Mouse (Mus musculus): ENCODE measurements around the gene Ubac1.

The Ubac1 gene

DNA sequence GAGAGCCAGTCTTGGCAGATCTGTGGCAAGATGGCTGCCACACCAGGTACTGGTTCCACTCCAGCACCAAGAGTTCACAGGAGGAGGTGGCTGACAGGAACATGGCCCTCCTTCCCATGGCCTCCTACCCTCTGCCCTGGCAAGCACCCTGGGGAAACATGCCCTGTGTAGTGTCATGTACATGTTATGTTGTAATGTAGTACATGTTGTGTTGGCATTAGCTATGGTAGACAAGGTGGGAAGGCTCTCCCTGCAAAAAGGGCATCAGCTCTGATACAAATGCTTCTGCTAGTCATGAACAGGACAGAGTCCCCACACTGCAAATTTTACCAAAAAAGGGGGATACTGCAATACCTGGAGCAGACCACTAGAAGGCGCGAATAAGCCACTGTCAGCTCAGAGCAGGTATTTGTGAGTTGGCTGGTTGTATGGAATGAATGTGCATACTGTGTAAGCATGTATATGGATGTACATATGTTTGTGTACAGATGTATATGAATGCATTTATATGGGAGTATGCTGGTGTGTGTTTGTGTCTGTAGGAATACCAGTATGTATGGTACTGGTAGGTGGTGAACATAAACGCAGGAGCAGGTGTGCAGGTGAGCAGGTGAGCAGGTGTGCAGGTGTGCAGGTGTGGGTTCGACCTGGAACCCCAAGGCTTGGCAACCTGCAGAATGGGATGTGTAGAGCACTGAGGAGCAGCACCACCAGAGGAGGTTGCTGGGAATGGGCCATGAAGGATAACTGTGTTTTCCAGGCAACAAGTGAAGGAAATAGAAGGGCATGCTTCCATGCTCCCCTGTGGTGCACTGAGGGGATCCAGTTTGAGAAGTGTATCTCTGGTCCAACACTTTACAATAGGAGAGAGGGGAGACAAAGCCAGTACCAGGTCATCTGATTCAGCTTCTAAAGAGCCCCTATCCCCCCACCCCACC lies 2.9 kb upstream of the Ubac1 start:
- in situ Hi-C loops (cut with MboI; ENCODE audit: low sequenced_read_pairs), result no loop called here

DNA sequence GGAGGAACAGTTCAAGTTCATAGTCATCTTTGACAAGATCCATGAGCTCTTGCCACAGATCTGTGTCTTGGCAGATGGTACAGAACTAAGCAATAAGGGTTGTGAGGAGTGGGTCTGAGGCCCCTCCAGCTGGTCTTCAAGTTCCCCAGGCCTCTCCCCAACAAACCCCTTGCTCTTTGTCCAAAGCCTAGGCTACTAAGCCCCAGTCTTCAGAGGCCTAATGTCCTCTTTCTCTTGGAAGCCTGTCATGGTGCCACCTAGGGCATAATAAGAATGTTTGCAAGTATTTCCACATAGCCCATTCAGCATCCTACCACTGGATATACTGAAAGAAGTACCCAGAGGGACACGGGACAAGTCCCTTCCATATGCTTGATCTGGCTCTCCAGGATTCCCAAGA lies 1.1 kb upstream of the Ubac1 start:
- in situ Hi-C loops (cut with MboI; ENCODE audit: low sequenced_read_pairs), result no loop called here

DNA sequence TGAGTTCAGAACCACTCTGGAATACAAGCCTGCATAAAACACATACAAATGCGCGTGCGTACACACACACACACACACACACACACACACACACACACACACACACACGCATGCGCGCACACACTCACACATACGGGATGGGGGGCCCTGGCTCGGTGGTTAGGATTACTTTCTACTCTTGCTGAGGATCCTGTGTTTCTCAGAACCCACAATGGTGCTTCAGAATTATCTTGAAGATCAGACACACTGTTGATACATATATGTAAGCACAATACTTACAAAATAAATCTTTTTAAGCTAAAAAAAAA lies 665 bp upstream of the Ubac1 start:
- in situ Hi-C loops (cut with MboI; ENCODE audit: low sequenced_read_pairs), result no loop called here

DNA sequence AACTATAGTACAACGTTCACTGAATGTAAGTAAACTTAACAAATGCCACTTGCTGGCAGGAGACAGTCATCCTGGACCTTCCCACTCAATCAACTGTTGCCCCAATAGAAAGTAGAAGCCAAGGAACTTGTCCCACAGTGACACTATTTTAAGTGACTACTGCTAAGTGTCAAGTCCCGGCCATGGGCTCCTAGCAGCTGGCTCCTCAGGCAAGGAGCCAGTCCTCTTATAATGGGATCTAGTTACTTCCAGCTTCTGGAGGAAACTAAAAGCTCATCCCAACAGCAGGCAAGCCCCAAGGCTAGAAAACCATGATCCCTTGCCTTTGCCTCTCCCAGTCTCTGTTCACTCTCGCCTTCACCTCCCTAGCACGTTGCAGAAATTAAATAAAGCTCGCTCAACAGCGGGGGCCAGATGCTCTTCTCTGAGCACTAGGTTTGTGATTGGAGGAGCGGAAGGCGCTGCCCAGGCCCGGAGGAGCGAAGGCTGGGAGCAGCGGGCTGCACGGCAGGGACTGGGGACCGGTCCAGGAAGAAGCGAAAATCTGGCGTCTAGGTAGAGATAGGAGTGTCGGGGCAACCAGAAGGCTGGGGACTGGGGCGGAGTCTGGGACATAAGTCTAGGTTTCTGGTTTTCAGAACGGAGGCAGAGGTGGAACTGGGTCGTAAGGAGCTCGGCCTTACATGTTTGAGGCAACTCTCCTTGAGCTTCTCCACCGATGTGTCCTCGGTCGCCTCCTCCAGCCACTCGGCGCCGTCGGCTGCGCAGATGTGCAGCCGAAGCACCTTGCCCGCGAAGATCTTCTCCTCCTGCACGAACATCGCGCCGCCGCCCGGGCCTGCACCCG lies 610 bp downstream of the Ubac1 start:
- in situ Hi-C loops (cut with MboI; ENCODE audit: low sequenced_read_pairs), result no loop called here

DNA sequence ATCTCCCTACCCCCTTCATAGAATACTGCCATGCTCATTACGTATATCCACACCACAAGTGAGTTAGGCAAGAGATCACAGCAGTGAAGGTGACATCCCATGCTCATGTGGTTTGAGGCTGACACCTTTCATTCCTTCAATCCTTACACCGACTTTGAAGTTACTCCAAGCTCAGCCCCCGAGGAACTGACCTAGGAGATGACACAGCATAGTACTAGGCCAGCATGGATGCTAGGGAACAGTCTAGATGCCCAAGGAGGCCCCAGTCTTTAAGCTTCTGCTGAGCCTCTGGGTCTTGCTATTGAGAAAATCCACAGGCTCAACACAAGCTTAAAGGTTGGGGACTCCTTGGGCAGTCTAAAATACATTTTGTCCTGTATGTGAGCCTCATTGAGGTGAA lies 1.6 kb downstream of the Ubac1 start:
- in situ Hi-C loops (cut with MboI; ENCODE audit: low sequenced_read_pairs), result no loop called here

DNA sequence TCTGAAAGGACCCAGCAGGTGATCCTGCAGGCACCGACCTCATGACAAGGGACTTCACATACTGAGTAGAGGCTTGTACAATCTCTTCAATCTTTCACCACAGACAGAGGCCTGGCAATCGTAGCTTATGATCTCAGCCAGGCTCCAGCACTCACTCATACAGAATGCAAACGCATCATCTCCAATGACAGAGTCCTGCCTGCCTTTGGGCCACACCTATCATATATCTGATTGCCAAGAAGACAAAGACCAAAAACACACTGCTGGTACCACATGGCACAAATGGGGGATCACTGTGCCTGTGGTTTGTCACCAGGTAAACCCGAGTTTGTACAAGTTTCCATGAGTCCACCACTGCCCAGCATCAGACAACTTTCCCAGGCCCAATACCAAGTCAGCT lies 4.2 kb downstream of the Ubac1 start:
- in situ Hi-C loops (cut with MboI; ENCODE audit: low sequenced_read_pairs), result no loop called here

DNA sequence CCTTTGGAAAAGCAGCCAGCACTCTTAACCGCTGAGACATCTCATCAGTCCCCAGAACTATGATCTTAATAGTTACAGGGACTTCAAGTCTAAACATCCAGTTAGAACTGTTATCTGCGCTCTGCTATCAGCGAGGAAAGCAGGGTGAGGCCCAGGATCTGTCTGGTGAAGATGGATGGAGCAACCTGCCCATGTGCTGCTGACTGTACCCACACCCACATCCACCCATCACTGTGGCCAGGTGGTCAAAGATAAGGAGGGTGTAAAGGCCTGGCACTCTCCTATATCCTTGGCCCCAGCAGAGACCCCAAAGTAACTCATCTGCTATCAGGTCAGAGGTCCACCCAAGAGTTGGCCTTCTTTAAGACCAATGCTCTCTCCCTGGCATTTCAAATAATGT lies 7.9 kb downstream of the Ubac1 start:
- in situ Hi-C loops (cut with MboI; ENCODE audit: low sequenced_read_pairs), result no loop called here

DNA sequence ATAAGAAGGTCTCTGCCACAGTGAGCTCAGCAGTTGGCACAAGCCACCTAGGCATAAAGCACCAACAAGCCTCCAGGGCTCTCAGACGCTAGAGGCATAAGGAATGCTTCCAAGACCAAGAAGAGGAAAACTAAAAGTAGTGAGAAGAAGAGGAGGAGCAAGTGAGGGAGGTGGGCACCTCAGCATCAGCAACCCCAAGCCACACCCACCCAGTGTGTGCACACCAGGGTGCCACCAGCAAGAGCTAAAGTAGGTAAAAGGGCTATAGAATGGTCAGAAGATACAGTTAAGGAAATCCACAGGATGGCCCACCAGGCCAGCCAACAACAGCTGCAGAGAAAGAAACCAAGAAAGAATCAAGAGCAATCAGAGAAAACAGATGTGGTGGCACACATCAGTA lies 10.1 kb downstream of the Ubac1 start:
- in situ Hi-C loops (cut with MboI; ENCODE audit: low sequenced_read_pairs), result no loop called here

DNA sequence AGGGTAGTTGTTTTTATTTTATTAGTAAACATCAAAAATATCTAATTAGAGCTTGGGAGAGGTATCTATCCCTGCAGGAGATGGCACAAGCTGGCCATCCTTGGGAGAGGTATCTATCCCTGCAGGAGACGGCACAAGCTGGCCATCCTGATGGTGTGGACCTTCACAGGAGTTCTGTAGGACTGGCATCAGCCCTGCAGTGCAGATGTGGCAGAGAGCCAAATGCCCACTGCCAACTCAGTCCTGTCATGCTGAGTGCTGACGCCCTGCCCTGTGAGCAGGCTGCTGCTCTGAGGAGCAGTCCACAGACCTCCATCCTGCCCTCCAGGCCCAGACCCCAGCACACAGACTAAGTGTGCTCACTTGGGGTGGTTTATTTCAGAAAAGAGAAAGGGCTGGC lies 19.5 kb downstream of the Ubac1 start:
- in situ Hi-C loops (cut with MboI; ENCODE audit: low sequenced_read_pairs), result no loop called here

DNA sequence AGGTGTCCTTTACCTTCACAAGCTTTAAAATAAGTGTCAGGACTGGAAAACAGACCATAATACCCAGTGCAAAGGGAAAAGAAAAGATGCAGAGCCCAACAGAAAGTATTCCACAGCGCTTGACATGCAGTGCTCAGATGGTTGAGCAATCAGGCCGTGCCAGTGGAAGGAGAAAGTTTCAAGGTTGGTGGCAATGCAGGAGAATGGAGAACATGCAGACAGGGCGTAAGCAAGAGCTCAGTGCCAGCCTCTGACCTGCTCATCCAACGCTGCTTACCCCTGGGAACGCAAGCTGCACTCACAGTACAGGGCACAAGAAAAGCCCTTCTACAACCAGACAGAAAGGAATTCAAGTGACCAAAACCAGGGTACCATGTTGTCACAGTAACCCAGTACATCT lies 20.4 kb downstream of the Ubac1 start:
- in situ Hi-C loops (cut with MboI; ENCODE audit: low sequenced_read_pairs), result no loop called here

DNA sequence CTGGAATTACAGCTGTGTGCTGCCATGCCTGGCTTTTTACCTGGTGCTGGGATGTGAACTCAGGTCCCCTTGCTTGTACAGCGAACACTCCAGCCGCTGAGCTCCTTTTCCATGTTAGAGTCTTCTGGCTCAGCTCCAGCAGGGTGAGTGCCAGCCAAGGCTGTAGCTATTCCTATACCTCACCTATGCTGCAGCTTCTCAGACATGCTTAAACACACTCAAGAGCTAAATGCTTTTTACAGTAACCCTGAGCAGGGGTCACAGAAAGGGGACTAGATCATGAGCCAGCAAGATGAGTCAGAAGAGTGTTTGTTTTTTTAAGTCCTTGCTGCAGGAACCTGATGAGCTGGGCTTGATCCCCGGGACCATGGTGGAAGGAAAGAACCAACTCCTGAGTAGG lies 23.8 kb downstream of the Ubac1 start:
- in situ Hi-C loops (cut with MboI; ENCODE audit: low sequenced_read_pairs), result no loop called here

DNA sequence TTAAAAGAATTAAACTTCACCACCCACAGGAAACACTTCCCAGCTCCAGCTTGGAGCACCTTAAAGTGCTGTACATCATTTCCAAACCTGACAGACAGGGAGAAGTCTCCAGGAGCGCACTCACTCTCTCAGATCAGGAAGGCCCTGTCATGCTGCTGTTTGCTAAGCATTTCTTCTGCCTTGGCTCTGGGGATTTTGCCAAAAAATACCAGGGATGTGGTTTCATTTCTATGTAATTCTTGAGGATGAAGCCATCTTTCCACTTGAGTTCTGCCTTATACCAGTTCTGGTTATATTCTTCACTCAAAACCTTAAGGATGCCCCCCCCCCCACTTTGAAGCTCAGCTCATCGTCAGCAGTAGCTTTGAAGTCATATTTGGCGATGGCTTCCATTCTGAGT lies 26.8 kb downstream of the Ubac1 start:
- in situ Hi-C loops (cut with MboI; ENCODE audit: low sequenced_read_pairs), result no loop called here

DNA sequence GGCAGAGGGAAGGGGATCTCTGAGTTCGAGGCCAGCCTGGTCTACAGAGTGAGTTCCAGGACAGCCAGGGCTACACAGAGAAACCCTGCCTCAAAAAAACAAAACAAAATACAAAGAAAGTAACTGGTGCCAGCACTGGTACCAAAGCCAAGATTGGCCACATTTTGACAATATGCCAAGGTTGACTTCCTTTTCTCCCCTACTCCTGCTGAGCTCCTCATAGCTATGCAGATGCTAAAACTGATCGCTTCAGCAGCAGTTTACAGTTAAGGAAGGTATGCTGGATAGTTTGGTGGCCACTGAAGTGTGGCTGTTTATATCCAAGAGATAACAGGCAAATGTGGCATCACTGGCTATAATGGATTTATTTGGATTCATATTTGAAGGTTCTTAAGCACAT lies 29.3 kb downstream of the Ubac1 start:
- in situ Hi-C loops (cut with MboI; ENCODE audit: low sequenced_read_pairs), result no loop called here

DNA sequence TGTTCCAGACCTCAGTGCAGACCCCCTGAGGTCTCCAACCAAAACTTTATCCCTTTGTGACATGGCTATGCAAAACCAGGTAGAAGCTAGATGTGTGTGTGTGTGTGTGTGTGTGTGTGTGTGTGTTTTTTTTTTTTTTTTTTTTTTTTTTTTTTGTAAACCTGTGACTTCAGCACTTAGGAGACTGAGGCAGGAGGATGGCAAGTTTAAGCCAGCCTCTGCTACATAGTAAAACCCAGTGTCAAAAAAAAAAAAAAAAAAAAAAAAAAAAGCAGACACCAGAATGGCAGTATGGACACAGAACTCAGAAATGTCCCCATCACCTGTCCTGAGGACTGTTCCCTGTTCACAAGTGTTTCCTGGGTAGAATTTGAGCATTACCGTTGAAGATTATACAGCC lies 31.9 kb downstream of the Ubac1 start:
- in situ Hi-C loops (cut with MboI; ENCODE audit: low sequenced_read_pairs), result no loop called here

DNA sequence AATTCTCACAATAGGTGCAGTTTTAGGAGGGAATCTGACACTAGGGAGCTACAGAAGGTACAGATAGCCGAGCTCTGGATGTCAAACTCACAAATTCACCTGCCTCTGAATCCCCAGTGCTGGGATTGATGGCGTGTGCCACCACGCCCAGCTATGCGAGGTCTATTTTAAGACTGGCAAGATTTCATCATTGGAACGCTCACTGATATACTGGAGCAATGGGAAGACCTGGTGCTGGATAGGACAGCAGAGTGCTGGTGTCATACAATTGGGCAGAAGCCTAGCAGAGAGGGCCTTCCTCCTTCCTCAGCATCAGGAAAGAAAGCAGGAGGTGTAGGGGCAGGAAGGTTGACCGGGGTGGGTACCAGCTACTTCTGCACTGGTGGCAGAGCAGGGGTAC lies 33.7 kb downstream of the Ubac1 start:
- in situ Hi-C loops (cut with MboI; ENCODE audit: low sequenced_read_pairs), result no loop called here

DNA sequence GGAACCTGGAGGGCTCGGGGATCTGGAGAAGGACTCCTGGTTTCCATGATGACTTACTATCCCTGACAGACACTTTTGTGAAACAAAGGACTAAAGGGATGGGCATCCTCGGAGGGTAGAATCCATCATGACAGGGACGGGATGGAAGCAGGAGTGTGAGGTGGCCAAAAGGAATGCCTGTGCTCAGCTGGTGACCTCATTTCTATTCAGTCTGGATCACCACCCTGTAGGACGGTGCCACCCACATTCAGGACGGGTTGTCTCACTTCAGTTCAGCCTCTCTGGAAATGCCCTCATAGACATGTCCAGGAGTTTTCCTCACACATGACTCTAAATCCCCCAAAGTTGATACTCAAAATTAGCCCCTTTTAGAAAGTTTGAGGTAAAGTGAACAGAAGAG lies 34.9 kb downstream of the Ubac1 start:
- in situ Hi-C loops (cut with MboI; ENCODE audit: low sequenced_read_pairs), result no loop called here

DNA sequence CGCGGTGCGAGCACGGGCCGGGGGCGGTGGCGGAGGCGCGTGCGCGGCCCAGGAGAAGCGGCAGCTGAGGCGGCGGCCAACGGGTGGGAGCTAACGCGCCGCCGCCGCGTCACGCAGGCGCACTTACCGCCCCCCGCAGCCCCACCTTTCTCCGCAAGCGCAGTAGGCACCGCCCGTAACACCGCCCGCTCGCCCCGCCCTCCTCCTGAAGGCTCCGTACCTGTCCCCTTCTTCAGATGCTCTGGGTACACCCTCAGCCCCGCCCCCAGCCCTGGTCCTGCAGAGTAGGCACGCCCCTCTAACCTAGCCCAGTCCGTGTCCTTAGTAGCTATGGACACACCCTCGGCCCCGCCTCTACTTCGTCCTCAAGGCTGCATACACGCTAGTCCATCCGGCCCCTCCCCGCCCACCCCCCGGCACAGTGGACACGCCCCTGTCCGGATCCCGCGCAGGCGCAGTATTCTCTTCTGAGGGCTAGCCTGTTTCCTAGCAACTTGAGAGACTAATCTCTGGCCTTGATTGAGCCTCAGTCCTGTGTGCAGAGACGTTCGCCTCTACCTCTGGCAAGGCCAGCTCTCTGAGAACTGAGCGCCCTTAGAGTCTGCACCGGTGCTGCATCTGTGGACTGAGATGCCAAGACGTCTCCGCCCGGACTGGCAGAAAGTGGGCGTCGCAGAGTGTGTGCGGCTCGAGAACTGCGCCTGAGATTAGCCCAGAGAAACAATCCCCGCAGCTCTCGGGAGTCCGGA lies 38.2 kb downstream of the Ubac1 start, which contains the start of gene Camsap1:
Camsap1 (minus strand) TSS at position 124 of the 749 bp plus-strand sequence.
- in situ Hi-C loops (cut with MboI; ENCODE audit: low sequenced_read_pairs), result no loop called here

DNA sequence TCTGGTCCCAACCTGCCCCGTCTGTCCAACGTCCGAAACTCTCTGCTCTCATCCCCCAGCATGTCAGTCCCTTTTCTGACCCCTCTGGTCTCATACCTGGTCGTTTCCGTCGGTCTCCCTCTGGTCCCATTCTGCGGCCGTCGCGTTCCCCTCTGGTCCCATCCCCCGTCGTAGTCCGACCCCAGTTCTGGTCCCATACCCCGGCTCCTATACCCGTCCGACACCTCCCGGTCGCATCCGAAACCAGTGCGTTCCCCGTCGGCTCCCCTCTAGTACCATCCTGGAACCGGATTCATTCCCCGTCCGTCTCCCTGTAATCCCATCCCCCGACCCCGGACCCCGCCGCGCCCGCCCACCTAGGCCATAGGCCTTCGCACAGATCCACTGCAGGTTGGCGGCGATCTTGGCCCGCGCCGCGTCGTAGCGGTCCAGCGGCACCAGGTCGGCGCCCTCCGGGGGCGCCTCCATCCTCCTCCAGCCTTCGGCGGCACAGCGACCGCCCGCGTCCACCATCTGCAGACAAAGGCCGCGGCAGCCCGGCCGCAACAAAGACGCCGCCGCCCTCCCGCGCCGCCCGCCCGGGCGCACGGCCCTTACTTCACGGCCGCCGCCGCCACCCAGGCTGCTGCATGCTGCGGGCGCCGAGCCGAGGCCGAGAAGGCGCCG lies 39.0 kb downstream of the Ubac1 start:
- in situ Hi-C loops (cut with MboI; ENCODE audit: low sequenced_read_pairs), result no loop called here

DNA sequence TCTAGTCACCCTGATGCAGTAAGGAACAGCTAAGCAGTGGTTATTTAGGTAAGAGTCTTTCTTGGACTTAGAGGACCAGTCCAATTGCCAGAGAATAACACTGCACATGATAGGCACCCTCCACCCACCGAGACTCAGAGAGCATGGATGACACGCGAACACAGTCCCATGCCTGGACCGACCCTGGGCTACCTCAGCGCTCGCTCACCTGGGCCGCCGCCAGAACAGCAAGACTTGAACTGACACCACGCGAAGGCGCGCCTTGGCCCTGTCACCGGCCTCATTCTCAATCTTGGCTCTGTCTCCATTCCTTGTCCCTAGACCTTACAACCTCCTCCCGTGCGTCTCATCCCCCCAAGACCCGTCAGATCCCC lies 39.5 kb downstream of the Ubac1 start:
- in situ Hi-C loops (cut with MboI; ENCODE audit: low sequenced_read_pairs), result no loop called here

DNA sequence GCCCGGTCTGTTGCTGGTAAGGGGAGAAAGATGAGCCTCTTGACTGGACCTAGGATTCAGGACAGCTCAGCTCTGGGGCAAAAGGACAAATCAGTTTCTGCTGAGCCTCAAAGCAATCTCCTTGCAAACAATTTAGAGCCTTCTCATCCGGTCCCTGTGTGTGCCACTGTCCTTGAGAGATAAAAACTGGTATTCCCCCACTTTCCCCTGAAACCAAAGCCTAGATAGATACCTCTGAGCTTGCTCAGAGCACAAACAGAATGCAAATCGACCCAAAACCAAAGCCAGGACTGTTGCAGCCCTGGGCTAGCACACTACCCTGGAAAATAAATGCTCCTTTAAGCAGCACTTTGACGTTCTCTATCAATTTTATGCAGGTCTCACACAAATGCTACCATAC lies 42.5 kb downstream of the Ubac1 start:
- in situ Hi-C loops (cut with MboI; ENCODE audit: low sequenced_read_pairs), result no loop called here
